Comparison of ENCODE assay signal across 11 mouse cellular contexts in the genomic region with DNA sequence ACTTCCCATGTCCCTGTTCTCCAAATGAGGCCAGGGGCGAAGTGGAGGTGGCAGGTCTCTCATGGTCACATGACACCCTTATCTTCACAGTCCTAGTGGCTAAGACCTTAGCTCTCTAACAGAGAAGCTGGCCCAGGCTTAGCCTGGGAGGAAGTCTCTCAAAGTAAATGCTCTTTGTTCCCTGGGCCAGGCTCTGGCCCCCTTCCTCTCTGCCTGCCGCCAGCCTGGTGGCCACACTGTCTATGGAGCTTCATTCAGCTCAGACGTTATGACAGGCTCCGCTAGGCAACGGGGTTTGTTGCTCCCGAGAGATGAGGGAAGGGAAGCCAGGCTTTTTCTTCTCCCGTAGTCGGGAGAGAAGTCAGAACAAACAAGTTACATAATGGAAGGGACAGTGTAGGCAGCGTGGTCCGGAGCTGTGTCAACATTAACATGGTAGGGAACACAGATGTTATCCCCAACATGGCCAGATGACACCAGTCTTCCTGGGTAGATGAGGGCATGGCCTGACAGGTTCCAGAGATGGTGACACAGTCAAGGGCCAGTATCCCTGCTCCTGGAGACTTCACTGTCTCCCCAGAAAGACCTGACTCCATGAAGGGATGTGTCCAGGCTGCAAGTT. TPM values are rescaled to one million over a fixed set of nuclear protein-coding genes. Genes with fewer than 3 reads are reported as not detected.
DNase-seq lines count a peak whose midpoint lies in the region; ATAC-seq and TF ChIP-seq lines count a peak whose summit lies in the region.
"Had no signal": no experiment of that assay in that cellular context is flagged by ENCODE, and none has a peak within 500 bp of the region (broad histone marks: within the 10 kb centered on the region; RNA-seq: fewer than 3 reads in every experiment).

No protein-coding gene starts in this region.

- H3K9me3 ChIP-seq in heart, embryonic 11.5 days (replicated peaks; ENCODE audit: control insufficient read depth, low read length), result no peaks in the 10 kb centered on the region
- H3K9me3 ChIP-seq in liver, postnatal 0 days (ENCODE audit: low read length), result no peaks in the 10 kb centered on the region

- H3K9ac ChIP-seq in heart, embryonic 11.5 days (ENCODE audit: low read depth, low read length), result no peak overlapping the region
- no peak overlapping the region; the same call in 1 of the 2 replicates for H3K9ac ChIP-seq in liver, postnatal 0 days (replicated peaks)

- WGBS in heart, embryonic 11.5 days (ENCODE audit: insufficient replicate concordance), result 32% methylated on average over 10 of the region's 10 CpGs
- WGBS in liver, postnatal 0 days (ENCODE audit: insufficient replicate concordance), result 24% methylated on average over 10 of the region's 10 CpGs

- H3K36me3 ChIP-seq in heart, embryonic 11.5 days (ENCODE audit: control insufficient read depth, insufficient read depth, low read length), result no peaks in the 10 kb centered on the region
- no peaks in the 10 kb centered on the region for H3K36me3 ChIP-seq in liver, postnatal 0 days (replicated peaks; ENCODE audit: insufficient read depth, low read length)

- H3K4me2 ChIP-seq in heart, embryonic 11.5 days, result peak overlapping the region; percentile 6; the same call in 1 of the 2 replicates
- H3K4me2 ChIP-seq in liver, postnatal 0 days (ENCODE audit: low read depth, low read length), result no peak overlapping the region

- no peak for DNase-seq in heart, postnatal 4 days
- DNase-seq in MEL-GATA-1-ER (ENCODE audit: extremely low read depth, low read depth), result peak; percentile 30
- DNase-seq in liver, postnatal 0 days, result no peak
- no peak for DNase-seq in thymus, postnatal 36 days
- no peak for DNase-seq in thymus, postnatal 10 days (ENCODE audit: low spot score in 2 of 2)
- DNase-seq in layer of hippocampus, adult 9-10 months (ENCODE audit: low spot score), result no peak
- DNase-seq: adrenal gland, postnatal 36 days; embryo, embryonic 11 days had no signal

- no peak overlapping the region for H3K4me3 ChIP-seq in heart, embryonic 11.5 days (ENCODE audit: low read depth, low read length)
- no peak overlapping the region for H3K4me3 ChIP-seq in liver, postnatal 0 days (ENCODE audit: low read depth, low read length)

- H3K27me3 ChIP-seq in heart, embryonic 11.5 days (ENCODE audit: control insufficient read depth, insufficient read depth, low read length), result no peaks in the 10 kb centered on the region
- H3K27me3 ChIP-seq in liver, postnatal 0 days (ENCODE audit: insufficient read depth, low read length), result no peaks in the 10 kb centered on the region

- peak overlapping the region; percentile 25 for H3K27ac ChIP-seq in heart, embryonic 11.5 days (ENCODE audit: low read depth, low read length)
- peak overlapping the region; percentile 2; the same call in 1 of the 2 replicates for H3K27ac ChIP-seq in liver, postnatal 0 days (ENCODE audit: low read depth)

- TF ChIP-seq CTCF in liver, postnatal 0 days (IDR thresholded peaks at IDR 0.05; ENCODE audit: low read depth), result no peak

- no peak; the same call in 1 of the 2 replicates for ATAC-seq in heart, embryonic 11.5 days (replicated peaks; ENCODE audit: insufficient number of reproducible peaks, low FRiP score, low TSS enrichment)
- ATAC-seq in hematopoietic stem cell, adult 5-6 weeks (replicated peaks in 1 of 2; ENCODE audit: insufficient read depth in 1 of 2, low FRiP score in 2 of 2, low TSS enrichment in 1 of 2, low read depth in 1 of 2, poor library complexity in 2 of 2, severe bottlenecking in 2 of 2), result peak; percentile 54 to 79; a peak in 3 of 4 replicates
- ATAC-seq in liver, postnatal 0 days, result peak; percentile 81

- peaks cover 42% of the 10 kb centered on the region for H3K4me1 ChIP-seq in heart, embryonic 11.5 days (ENCODE audit: control insufficient read depth, insufficient read depth, low read length)
- peaks cover 29% of the 10 kb centered on the region for H3K4me1 ChIP-seq in liver, postnatal 0 days (ENCODE audit: insufficient read depth)

- TF ChIP-seq EP300 in liver, postnatal 0 days (IDR thresholded peaks at IDR 0.05; ENCODE audit: low read depth), result no peak

RNA-seq across cellular contexts. Expression of gene Klhl26, which starts 7.4 kb away (rescaled TPM):
- 9.2 and 10.1 TPM in 2 replicates for polyA plus RNA-seq in heart, embryonic 11.5 days (2014; fragmentation: Nextera tagmentation; extraction: Ambion mirVana)
- 1 to 10 TPM; 8.2 to 9.2 TPM for total RNA-seq in heart, postnatal 4 days (2021)
- 7.8 and 7.9 TPM in 2 replicates for total RNA-seq in hematopoietic stem cell, adult 5-6 weeks (2017)
- polyA plus RNA-seq in liver, postnatal 0 days (2015; fragmentation: Nextera tagmentation; extraction: Ambion mirVana), result 4.2 and 5.4 TPM in 2 replicates

RNA-seq across cellular contexts. Expression of gene Tmem59l, which starts 17.8 kb away (rescaled TPM):
- polyA plus RNA-seq in heart, embryonic 11.5 days (2014; fragmentation: Nextera tagmentation; extraction: Ambion mirVana), result 0.44 and 0.86 TPM in 2 replicates
- total RNA-seq in heart, postnatal 4 days (2021), result not detected
- total RNA-seq in hematopoietic stem cell, adult 5-6 weeks (2017), result 0.20 TPM in 1 of 2 replicates, not detected in the other
- polyA plus RNA-seq in liver, postnatal 0 days (2015; fragmentation: Nextera tagmentation; extraction: Ambion mirVana), result not detected in 2 replicates
- total RNA-seq: gastrocnemius, adult 18-20 months had no signal

RNA-seq across cellular contexts. Expression of gene Crlf1, which starts 23.6 kb away (rescaled TPM):
- polyA plus RNA-seq in heart, embryonic 11.5 days (2014; fragmentation: Nextera tagmentation; extraction: Ambion mirVana), result 0.80 and 3.8 TPM in 2 replicates
- total RNA-seq in heart, postnatal 4 days (2021), result under 1 TPM in 1 of 2 experiments, not detected in 1; 0.55 TPM
- not detected in 2 replicates for total RNA-seq in hematopoietic stem cell, adult 5-6 weeks (2017)
- 0.07 and 0.38 TPM in 2 replicates for polyA plus RNA-seq in liver, postnatal 0 days (2015; fragmentation: Nextera tagmentation; extraction: Ambion mirVana)

RNA-seq across cellular contexts. Expression of gene Crtc1, which starts 30.0 kb away (rescaled TPM):
- polyA plus RNA-seq in heart, embryonic 11.5 days (2014; fragmentation: Nextera tagmentation; extraction: Ambion mirVana), result 11.6 and 13.5 TPM in 2 replicates
- total RNA-seq in heart, postnatal 4 days (2021), result 10 to 100 TPM; 12.8 to 15.4 TPM
- total RNA-seq in hematopoietic stem cell, adult 5-6 weeks (2017), result 5.9 and 7.1 TPM in 2 replicates
- polyA plus RNA-seq in liver, postnatal 0 days (2015; fragmentation: Nextera tagmentation; extraction: Ambion mirVana), result 2.6 and 2.7 TPM in 2 replicates

RNA-seq across cellular contexts. Expression of gene Rex1bd, which starts 37.1 kb away (rescaled TPM):
- 109 and 124 TPM in 2 replicates for polyA plus RNA-seq in heart, embryonic 11.5 days (2014; fragmentation: Nextera tagmentation; extraction: Ambion mirVana)
- 100 to 1,000 TPM in 1 of 2 experiments, 10 to 100 TPM in 1; 96.9 to 109 TPM for total RNA-seq in heart, postnatal 4 days (2021)
- 32.8 and 38.3 TPM in 2 replicates for total RNA-seq in hematopoietic stem cell, adult 5-6 weeks (2017)
- 49.3 and 52.3 TPM in 2 replicates for polyA plus RNA-seq in liver, postnatal 0 days (2015; fragmentation: Nextera tagmentation; extraction: Ambion mirVana)
